Mouse (Mus musculus): ENCODE results near the gene Slc23a4. TPM values are rescaled to one million over a fixed set of nuclear protein-coding genes. Genes with fewer than 3 reads are reported as not detected.

Gene Slc23a4
- total and polyA plus RNA-seq, 3 experiments, result 6.2 to 10.2 TPM; not detected in 1

- Histone ChIP-seq H3K4me1 (ENCODE audit: control insufficient read depth in 1 of 2, insufficient read depth in 2 of 2, low read length in 2 of 2) (peaks cover 0 to 4% of the 10 kb centered on the region in 2 experiments; a peak in 1 of 4 replicates), H3K79me2 (ENCODE audit: control insufficient read depth, insufficient read depth, low read length, poor library complexity) (no peaks in the 10 kb centered on the region), H3K4me3 (ENCODE audit: control insufficient read depth in 1 of 2, insufficient read depth in 1 of 2, low read depth in 2 of 2, low read length in 2 of 2) (no peak overlapping the region), H3K9ac (ENCODE audit: control insufficient read depth, low read depth, low read length, poor library complexity, severe bottlenecking) (no peak overlapping the region), H3K27ac (ENCODE audit: control insufficient read depth, low read depth, low read length) (no peak overlapping the region), H3K36me3 (ENCODE audit: control insufficient read depth in 1 of 2, insufficient read depth in 2 of 2, low read length in 2 of 2) (peaks cover 3 to 5% of the 10 kb centered on the region in 2 experiments), H3K27me3 (ENCODE audit: control insufficient read depth in 1 of 2, insufficient read depth in 2 of 2, low read length in 2 of 2) (no peaks in the 10 kb centered on the region), H3K9me3 (replicated peaks; ENCODE audit: insufficient read depth, low read length) (no peaks in the 10 kb centered on the region)
- DNase-seq (ENCODE audit: low read depth, low spot score), result peak; percentile 31
- TF ChIP-seq NRF1 (IDR thresholded peaks at IDR 0.05; ENCODE audit: insufficient read depth, low read depth, low read length, poor library complexity, severe bottlenecking) (no peak), RCOR1 (IDR thresholded peaks at IDR 0.05; ENCODE audit: low read depth, low read length) (peak; percentile 86), ZNF384 (IDR thresholded peaks at IDR 0.05; ENCODE audit: low read depth, low read length) (peak; percentile 83), SIN3A (IDR thresholded peaks at IDR 0.05; ENCODE audit: low read length) (peak; percentile 52; the same call in 1 of the 2 replicates), TCF12 (IDR thresholded peaks at IDR 0.05; ENCODE audit: low read depth, low read length) (peak; percentile 75), ETS1 (IDR thresholded peaks at IDR 0.05; ENCODE audit: low read depth, low read length) (peak; percentile 38; the same call in 1 of the 2 replicates), JUND (IDR thresholded peaks at IDR 0.05; ENCODE audit: low read depth, low read length) (no peak), HCFC1 (IDR thresholded peaks at IDR 0.05; ENCODE audit: low read depth, low read length) (no peak), TAL1 (IDR thresholded peaks at IDR 0.05; ENCODE audit: low read length) (peak; percentile 22; the same call in 1 of the 2 replicates), CHD2 (IDR thresholded peaks at IDR 0.05; ENCODE audit: low read length) (no peak), MYC (IDR thresholded peaks at IDR 0.05; ENCODE audit: low read depth, low read length) (no peak), ZC3H11A (IDR thresholded peaks at IDR 0.05; ENCODE audit: low read depth, low read length) (no peak), CTCF (IDR thresholded peaks at IDR 0.05 in 2 of 3, conservative IDR thresholded peaks at IDR 0.05 in 1 of 3; ENCODE audit: control insufficient read depth in 1 of 3, insufficient read depth in 1 of 3, low read depth in 2 of 3, low read length in 3 of 3, poor library complexity in 1 of 3, severe bottlenecking in 1 of 3) (no peak), EP300 (IDR thresholded peaks at IDR 0.05; ENCODE audit: low read depth in 1 of 2, low read length in 2 of 2) (peak; percentile 67 to 74), POLR2AphosphoS2 (IDR thresholded peaks at IDR 0.05; ENCODE audit: low read length) (no peak), MAX (IDR thresholded peaks at IDR 0.05; ENCODE audit: low read length) (peak; percentile 39; the same call in 1 of the 2 replicates), BHLHE40 (IDR thresholded peaks at IDR 0.05; ENCODE audit: borderline replicate concordance, low read depth, low read length) (no peak), GATA1 (IDR thresholded peaks at IDR 0.05; ENCODE audit: low read depth, low read length) (peak; percentile 69)
These were observed 44.5 kb upstream of the Slc23a4 start for GRCm38 (mm10) chr6:35032704-35033103.

GRCm38 (mm10) chr6:35030811-35031210 lies 42.6 kb upstream of the Slc23a4 start:
- Histone ChIP-seq H3K9ac (ENCODE audit: control insufficient read depth, low read depth, low read length, poor library complexity, severe bottlenecking) (no peak overlapping the region), H3K27ac (ENCODE audit: control insufficient read depth, low read depth, low read length) (no peak overlapping the region), H3K4me3 (ENCODE audit: control insufficient read depth in 1 of 2, insufficient read depth in 1 of 2, low read depth in 2 of 2, low read length in 2 of 2) (no peak overlapping the region), H3K9me3 (replicated peaks; ENCODE audit: insufficient read depth, low read length) (no peaks in the 10 kb centered on the region), H3K27me3 (ENCODE audit: control insufficient read depth in 1 of 2, insufficient read depth in 2 of 2, low read length in 2 of 2) (no peaks in the 10 kb centered on the region), H3K36me3 (ENCODE audit: control insufficient read depth in 1 of 2, insufficient read depth in 2 of 2, low read length in 2 of 2) (peaks cover 2 to 5% of the 10 kb centered on the region in 2 experiments; a peak in 3 of 4 replicates), H3K4me1 (ENCODE audit: control insufficient read depth in 1 of 2, insufficient read depth in 2 of 2, low read length in 2 of 2) (peaks cover 0 to 4% of the 10 kb centered on the region in 2 experiments; a peak in 1 of 4 replicates), H3K79me2 (ENCODE audit: control insufficient read depth, insufficient read depth, low read length, poor library complexity) (no peaks in the 10 kb centered on the region)
- TF ChIP-seq ETS1 (IDR thresholded peaks at IDR 0.05; ENCODE audit: low read depth, low read length), result no peak
- no peak for TF ChIP-seq MXI1 (IDR thresholded peaks at IDR 0.05; ENCODE audit: low read depth, low read length)
- TF ChIP-seq RCOR1 (IDR thresholded peaks at IDR 0.05; ENCODE audit: low read depth, low read length), result no peak
- TF ChIP-seq ZC3H11A (IDR thresholded peaks at IDR 0.05; ENCODE audit: low read depth, low read length), result no peak
- no peak for TF ChIP-seq GABPA (IDR thresholded peaks at IDR 0.05; ENCODE audit: low read depth, low read length)
- TF ChIP-seq MYB (IDR thresholded peaks at IDR 0.05; ENCODE audit: low read depth, low read length), result no peak
- no peak for TF ChIP-seq MEF2A (IDR thresholded peaks at IDR 0.05; ENCODE audit: extremely low read depth, insufficient replicate concordance, low read depth, low read length, poor library complexity, severe bottlenecking)
- no peak for TF ChIP-seq USF1 (IDR thresholded peaks at IDR 0.05; ENCODE audit: low read depth, low read length)
- TF ChIP-seq CHD2 (IDR thresholded peaks at IDR 0.05; ENCODE audit: low read length), result no peak
- no peak for TF ChIP-seq UBTF (IDR thresholded peaks at IDR 0.05; ENCODE audit: borderline replicate concordance, insufficient read depth, low read depth, low read length)
- TF ChIP-seq SMC3 (IDR thresholded peaks at IDR 0.05; ENCODE audit: low read depth, low read length), result no peak
- TF ChIP-seq KAT2A (conservative IDR thresholded peaks at IDR 0.05; ENCODE audit: low read depth, low read length), result no peak
- no peak for TF ChIP-seq MAX (IDR thresholded peaks at IDR 0.05; ENCODE audit: low read length)
- no peak for TF ChIP-seq TAL1 (IDR thresholded peaks at IDR 0.05; ENCODE audit: low read length)
- no peak for TF ChIP-seq SIN3A (IDR thresholded peaks at IDR 0.05; ENCODE audit: low read length)
- no peak for TF ChIP-seq USF2 (IDR thresholded peaks at IDR 0.05; ENCODE audit: borderline replicate concordance in 1 of 2, insufficient read depth in 1 of 2, low read depth in 1 of 2, low read length in 2 of 2)
- no peak for DNase-seq (ENCODE audit: low read depth, low spot score)
